Mouse (Mus musculus): Measurements from ENCODE around the gene Wfikkn1.
A peak's percentile ranks its signal among the peaks of the same experiment; 100 is the strongest.

DNA sequence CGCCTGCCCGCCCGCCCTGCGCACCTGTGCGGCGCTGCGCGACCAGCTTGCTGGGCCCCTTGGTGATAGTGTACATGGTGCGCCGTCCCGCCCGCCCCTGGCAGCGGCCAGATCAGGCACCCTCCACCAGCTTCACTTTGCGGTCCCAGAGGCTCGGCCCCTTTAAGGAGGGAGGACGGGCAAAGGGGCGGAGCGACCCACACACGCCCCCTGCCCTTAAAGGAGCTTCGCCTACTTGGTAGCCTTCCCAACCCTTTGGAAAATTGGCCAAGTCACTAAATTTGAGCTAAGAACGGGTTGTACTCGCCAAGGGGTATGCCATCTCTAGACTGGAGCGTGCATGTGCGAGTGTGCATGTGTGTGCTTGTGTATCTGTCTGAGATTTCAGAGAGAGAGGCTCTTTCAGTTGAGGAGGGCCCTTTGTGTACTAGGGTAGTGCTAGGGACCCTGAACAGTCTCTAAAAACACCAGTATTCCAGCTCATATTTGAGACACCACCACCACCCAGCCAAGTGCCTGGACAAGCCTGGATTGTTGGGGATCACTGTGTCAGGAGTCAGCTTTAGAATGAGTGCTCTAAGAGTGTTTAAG, 12.0 kb downstream of the Wfikkn1 start, which contains the start of gene Mcrip2:
- TF ChIP-seq POLR2A (IDR thresholded peaks at IDR 0.05; ENCODE audit: control insufficient read depth, extremely low read depth, insufficient read depth, low read length, poor library complexity) = 0 out of 2 replicates have a peak, but pooled peaks have one; percentile 38
- no peak for TF ChIP-seq CTCF (IDR thresholded peaks at IDR 0.05; ENCODE audit: borderline replicate concordance, control insufficient read depth, extremely low read depth, insufficient read depth, low read length, poor library complexity)
